Mouse (Mus musculus) midbrain, postnatal 0 days (tissue): Measurements from ENCODE around the gene Map9. TPM values are rescaled to one million over a fixed set of nuclear protein-coding genes. Genes with fewer than 3 reads are reported as not detected.
A peak's percentile ranks its signal among the peaks of the same experiment; 100 is the strongest.

Experiments
- ATAC-seq: fragments of 200-750 bp; cut with Nextera tagmentation; 2 replicates; pipeline ENCODE4 v1.8.0; 2017; ENCODE audit warnings: moderate number of reproducible peaks, mild to moderate bottlenecking, moderate TSS enrichment, moderate library complexity; ENCODE audit not compliant: low FRiP score
- DNase-seq: peaks from one replicate; pipeline ENCODE4 v3.0.0-alpha.2; 2015; ENCODE audit warnings: low spot score
- H3K27ac ChIP-seq: fragments of 300-500 bp; sonication (generic); 2 replicates; pipeline ENCODE4 v1.5.1; 2014; ENCODE audit warnings: low read depth, mild to moderate bottlenecking, low read length, mixed read lengths
- H3K27me3 ChIP-seq: fragments of 300-500 bp; sonication (generic); 2 replicates; pipeline ENCODE4 v1.6.1; 2014; ENCODE audit warnings: low read length, control low read depth, mixed read lengths; ENCODE audit not compliant: insufficient read depth
- H3K36me3 ChIP-seq: fragments of 300-500 bp; sonication (generic); 2 replicates; pipeline ENCODE4 v1.6.1; 2014; ENCODE audit warnings: low read length, control low read depth, mixed read lengths; ENCODE audit not compliant: insufficient read depth
- H3K4me1 ChIP-seq: fragments of 300-500 bp; sonication (generic); 2 replicates; pipeline ENCODE4 v1.6.1; 2014; ENCODE audit warnings: mild to moderate bottlenecking, control low read depth, antibody characterized with exemption, low read length, mixed read lengths; ENCODE audit not compliant: insufficient read depth
- H3K4me2 ChIP-seq: fragments of 300-500 bp; sonication (generic); 2 replicates; pipeline ENCODE4 v1.6.1; 2014; ENCODE audit warnings: low read depth, mild to moderate bottlenecking, low read length, mixed read lengths; ENCODE audit not compliant: poor library complexity, severe bottlenecking
- H3K4me3 ChIP-seq: fragments of 300-500 bp; sonication (generic); 2 replicates; pipeline ENCODE4 v1.5.1; 2014; ENCODE audit warnings: low read depth, mild to moderate bottlenecking, low read length, moderate library complexity
- H3K9ac ChIP-seq: fragments of 300-500 bp; sonication (generic); replicated peaks from 2 replicates; pipeline ENCODE4 v1.6.1; 2014; ENCODE audit warnings: mild to moderate bottlenecking, low read length, moderate library complexity, mixed read lengths; ENCODE audit not compliant: poor library complexity, severe bottlenecking
- H3K9me3 ChIP-seq: fragments of 300-500 bp; sonication (generic); 2 replicates; pipeline ENCODE4 v1.6.1; 2016; ENCODE audit warnings: low read length, control low read depth
- CTCF ChIP-seq: IDR thresholded peaks from 2 replicates; pipeline ENCODE4 v1.5.1; 2016; ENCODE audit warnings: antibody characterized with exemption, mild to moderate bottlenecking
- WGBS: fragments of 180-500 bp; shearing (Covaris S2); extraction: QIAGEN DNeasy Blood & Tissue Kit; methylation state at CpG from one replicate; pipeline ENCODE4 v1.1.7; 2014; 5-methylcytosine and 5-hydroxymethylcytosine counted together
- polyA plus RNA-seq: library from polyadenylated mRNA; unstranded; fragments of >200 nt; fragmentation: Nextera tagmentation; extraction: Ambion mirVana; gene quantifications from 2 replicates; pipeline ENCODE4 v1.2.1, GENCODE M21; 2015
- total RNA-seq: library from RNA; depleted of rRNA; stranded (reverse); fragments of >200 nt; gene quantifications from 2 replicates; pipeline ENCODE4 v1.2.3, GENCODE M21; 2014

The Map9 gene
- total and polyA plus RNA-seq, 2 experiments from 2014 or later, result 84.6 to 174 TPM

GRCm38 (mm10) chr3:82382325-82382724 is 24.5 kb downstream of the Map9 start:
- H3K4me2 ChIP-seq, result no peak overlapping the region
- ATAC-seq (no peak), DNase-seq (no peak)
- H3K27ac ChIP-seq, result no peak overlapping the region
- 71% methylated on average over 11 of the region's 11 CpGs for WGBS
- H3K9ac ChIP-seq, result no peak overlapping the region
- no peak overlapping the region for H3K4me3 ChIP-seq
- TF ChIP-seq CTCF, result no peak
- peaks cover 42% of the 10 kb centered on the region for H3K36me3 ChIP-seq
- H3K4me1 ChIP-seq, result no peaks in the 10 kb centered on the region
- no peaks in the 10 kb centered on the region for H3K9me3 ChIP-seq
- H3K27me3 ChIP-seq, result no peaks in the 10 kb centered on the region

GRCm38 (mm10) chr3:82385091-82385490 is 27.2 kb downstream of the Map9 start:
- H3K4me3 ChIP-seq, result no peak overlapping the region
- no peak overlapping the region for H3K4me2 ChIP-seq
- no peaks in the 10 kb centered on the region for H3K27me3 ChIP-seq
- ATAC-seq, result no peak
- H3K9ac ChIP-seq, result no peak overlapping the region
- DNase-seq, result no peak
- no peak overlapping the region for H3K27ac ChIP-seq
- WGBS, result 83% methylated on average over 8 of the region's 8 CpGs
- peaks cover 35% of the 10 kb centered on the region for H3K36me3 ChIP-seq
- no peaks in the 10 kb centered on the region for H3K9me3 ChIP-seq
- TF ChIP-seq CTCF, result no peak
- no peaks in the 10 kb centered on the region for H3K4me1 ChIP-seq

- H3K9ac ChIP-seq, result no peak overlapping the region
- WGBS, result 89% methylated on average over 6 of the region's 6 CpGs
- no peak for TF ChIP-seq CTCF
- H3K4me2 ChIP-seq, result no peak overlapping the region
- no peak for ATAC-seq
- no peak for DNase-seq
- H3K36me3 ChIP-seq, result no peaks in the 10 kb centered on the region
- H3K27ac ChIP-seq, result no peak overlapping the region
- no peaks in the 10 kb centered on the region for H3K9me3 ChIP-seq
- no peaks in the 10 kb centered on the region for H3K4me1 ChIP-seq
- H3K27me3 ChIP-seq, result no peaks in the 10 kb centered on the region
- H3K4me3 ChIP-seq, result no peak overlapping the region
These were observed 48.0 kb downstream of the Map9 start for GRCm38 (mm10) chr3:82405830-82406229.

- no peak overlapping the region for H3K27ac ChIP-seq
- H3K4me1 ChIP-seq, result no peaks in the 10 kb centered on the region
- no peak overlapping the region for H3K9ac ChIP-seq
- no peak overlapping the region for H3K4me3 ChIP-seq
- ATAC-seq (peak; percentile 34; the same call in 1 of the 2 replicates), DNase-seq (peak; percentile 85)
- H3K27me3 ChIP-seq, result no peaks in the 10 kb centered on the region
- no peak overlapping the region for H3K4me2 ChIP-seq
- no peak for TF ChIP-seq CTCF
- H3K9me3 ChIP-seq, result no peaks in the 10 kb centered on the region
- no peaks in the 10 kb centered on the region for H3K36me3 ChIP-seq
- WGBS, result 70% methylated on average over 3 of the region's 3 CpGs
These were observed 48.5 kb downstream of the Map9 start for GRCm38 (mm10) chr3:82406336-82406735.

- DNase-seq (peak; percentile 75), ATAC-seq (no peak; the same call in 1 of the 2 replicates)
- no peaks in the 10 kb centered on the region for H3K27me3 ChIP-seq
- H3K4me1 ChIP-seq, result no peaks in the 10 kb centered on the region
- H3K9me3 ChIP-seq, result no peaks in the 10 kb centered on the region
- H3K4me3 ChIP-seq, result no peak overlapping the region
- no peaks in the 10 kb centered on the region for H3K36me3 ChIP-seq
- TF ChIP-seq CTCF, result peak; percentile 88
- no peak overlapping the region for H3K4me2 ChIP-seq
- no peak overlapping the region for H3K27ac ChIP-seq
- 57% methylated on average over 2 of the region's 2 CpGs for WGBS
- H3K9ac ChIP-seq, result no peak overlapping the region
These were observed 49.6 kb downstream of the Map9 start for GRCm38 (mm10) chr3:82407432-82407831.

- Histone ChIP-seq H3K9ac (no peak overlapping the region), H3K36me3 (no peaks in the 10 kb centered on the region), H3K4me2 (no peak overlapping the region), H3K9me3 (no peaks in the 10 kb centered on the region), H3K4me1 (no peaks in the 10 kb centered on the region), H3K27ac (no peak overlapping the region), H3K4me3 (no peak overlapping the region), H3K27me3 (no peaks in the 10 kb centered on the region)
- no peak for ATAC-seq
- no peak for TF ChIP-seq CTCF
- no peak for DNase-seq
These were observed 54.6 kb downstream of the Map9 start for GRCm38 (mm10) chr3:82412397-82412796.
